Mouse (Mus musculus) cerebellum, adult 8-10 months (tissue): ENCODE measurements around the gene Dus2.

Source experiments
- DNase-seq: peaks from one replicate; pipeline ENCODE4 v3.0.0; 2022

Gene Dus2

DNA sequence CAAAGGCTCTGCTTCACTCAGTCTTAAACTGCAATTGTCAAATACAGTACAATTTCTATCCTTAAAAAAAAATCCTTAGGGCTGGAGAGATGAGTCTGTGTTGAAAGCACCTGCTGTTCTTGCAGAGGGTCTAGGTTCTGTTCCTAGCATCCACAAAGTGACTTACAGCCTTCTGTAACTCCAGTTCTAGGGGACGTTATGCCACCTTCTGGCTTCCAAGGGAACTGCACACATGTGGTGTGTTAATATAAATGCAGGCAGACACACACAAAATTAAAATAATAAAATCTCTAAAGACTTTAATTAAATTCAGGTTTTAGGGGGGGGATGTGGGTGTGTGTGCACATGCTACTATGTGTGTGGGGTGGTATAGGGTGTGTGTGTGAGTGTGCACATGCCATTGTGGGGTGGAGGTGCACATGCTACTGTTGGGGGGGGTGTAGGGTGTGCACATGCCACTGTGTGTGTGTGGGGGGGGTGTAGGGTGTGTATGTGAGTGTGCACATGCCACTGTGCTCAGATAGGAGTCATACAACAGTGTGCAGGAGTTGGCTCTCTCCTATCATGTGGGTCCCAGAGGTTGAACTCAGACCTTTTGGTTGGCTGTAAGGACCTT is 86.4 kb downstream of the Dus2 start:
- DNase-seq, result no peak

DNA sequence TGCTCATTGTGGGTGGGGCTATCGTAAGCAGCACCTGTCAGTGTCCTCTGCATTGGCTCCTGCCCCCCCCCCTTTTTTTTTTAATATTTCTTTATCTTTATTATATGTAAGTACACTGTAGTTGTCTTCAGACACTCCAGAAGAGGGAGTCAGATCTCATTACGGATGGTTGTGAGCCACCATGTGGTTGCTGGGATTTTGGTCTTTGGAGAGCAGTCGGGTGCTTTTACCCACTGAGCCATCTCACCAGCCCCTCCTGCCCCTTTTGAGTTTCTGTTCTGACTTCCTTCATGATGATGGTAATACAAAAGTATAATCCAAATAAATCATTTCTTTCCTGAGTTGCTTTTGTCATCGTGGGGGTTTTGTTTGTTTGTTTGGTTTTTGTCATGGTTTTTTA is 111.2 kb downstream of the Dus2 start:
- DNase-seq, result no peak
